Mouse (Mus musculus) stomach, postnatal 0 days (tissue): ENCODE measurements around the gene Zfp341.

ENCODE experiments used
- CTCF ChIP-seq: IDR thresholded peaks from 2 replicates; pipeline ENCODE4 v1.5.1; 2016; ENCODE audit warnings: antibody characterized with exemption, low read depth, mild to moderate bottlenecking, moderate library complexity
- EP300 ChIP-seq: optimal IDR thresholded peaks from 2 replicates; pipeline ENCODE3; 2016; ENCODE audit warnings: antibody characterized with exemption

GRCm38 (mm10) chr2:154695690-154696089 is 82.6 kb downstream of the Zfp341 start:
- no peak for TF ChIP-seq EP300
- TF ChIP-seq CTCF: no peak
